7 mouse cellular contexts compared by ENCODE assay signal in genomic region chr11:80289701-80290445, GRCm38 (mm10). TPM values are rescaled to one million over a fixed set of nuclear protein-coding genes. Genes with fewer than 3 reads are reported as not detected.
DNase-seq lines count a peak whose midpoint lies in the region; ATAC-seq and TF ChIP-seq lines count a peak whose summit lies in the region.

No protein-coding gene starts in this region.

- H3K9me3 ChIP-seq in intestine, postnatal 0 days (ENCODE audit: control insufficient read depth), result no peaks in the 10 kb centered on the region
- no peaks in the 10 kb centered on the region for H3K9me3 ChIP-seq in stomach, embryonic 15.5 days

- peaks cover 7% of the 10 kb centered on the region for H3K4me1 ChIP-seq in heart, adult 2 months (ENCODE audit: control insufficient read depth, insufficient read depth, low read length)
- H3K4me1 ChIP-seq in intestine, postnatal 0 days (replicated peaks; ENCODE audit: control insufficient read depth, insufficient read depth, low read length), result no peaks in the 10 kb centered on the region
- peaks cover 15% of the 10 kb centered on the region; the same call in 1 of the 2 replicates for H3K4me1 ChIP-seq in stomach, embryonic 15.5 days

- H3K36me3 ChIP-seq in heart, adult 2 months (ENCODE audit: control insufficient read depth, insufficient read depth, low read length), result no peaks in the 10 kb centered on the region
- no peaks in the 10 kb centered on the region for H3K36me3 ChIP-seq in intestine, postnatal 0 days (ENCODE audit: control insufficient read depth, insufficient read depth)
- H3K36me3 ChIP-seq in stomach, embryonic 15.5 days, result no peaks in the 10 kb centered on the region

- no peak for TF ChIP-seq CTCF in heart, adult 2 months (IDR thresholded peaks at IDR 0.05)
- 0 out of 2 replicates have a peak, but pooled peaks have one; percentile 2 for TF ChIP-seq CTCF in intestine, postnatal 0 days (IDR thresholded peaks at IDR 0.05; ENCODE audit: low read depth)

- H3K79me2 ChIP-seq in heart, adult 2 months (replicated peaks; ENCODE audit: control insufficient read depth, insufficient read depth, low read length), result no peaks in the 10 kb centered on the region

- no peak overlapping the region for H3K27ac ChIP-seq in heart, adult 2 months
- H3K27ac ChIP-seq in intestine, postnatal 0 days (ENCODE audit: low read depth, low read length), result no peak overlapping the region; the same call in 1 of the 2 replicates
- H3K27ac ChIP-seq in stomach, embryonic 15.5 days, result peak overlapping the region; percentile 74

- peak overlapping the region; percentile 60 for H3K4me2 ChIP-seq in intestine, postnatal 0 days (replicated peaks; ENCODE audit: low read depth)
- peak overlapping the region; percentile 56 for H3K4me2 ChIP-seq in stomach, embryonic 15.5 days

- peak; percentile 5 for DNase-seq in T-cell, adult 2 months (ENCODE audit: low spot score)
- peak; percentile 22 for DNase-seq in cerebellum, adult 9-11 months
- peak; percentile 54 to 57 for DNase-seq in heart, adult 2 months
- peak; percentile 69 to 76 for DNase-seq in left cerebral cortex, postnatal 36 days (ENCODE audit: low spot score in 2 of 2)
- peak; percentile 71 for DNase-seq in mesoderm, embryonic 11.5 days (ENCODE audit: low read depth, low spot score)

- intact Hi-C loops in heart, adult 2 months (cut with DNase I), result no loop called here
- intact Hi-C loops in left cerebral cortex, postnatal 36 days (cut with DNase I), result no loop called here

- WGBS in heart, adult 2 months, result 1% methylated on average over 23 of the region's 23 CpGs
- WGBS in intestine, postnatal 0 days, result 1% methylated on average over 23 of the region's 23 CpGs
- WGBS in stomach, embryonic 15.5 days, result 2% methylated on average over 23 of the region's 23 CpGs

- TF ChIP-seq EP300 in heart, adult 2 months (IDR thresholded peaks at IDR 0.05; ENCODE audit: insufficient read depth, low read depth, low read length), result no peak

- peak overlapping the region; percentile 7; the same call in 1 of the 2 replicates for H3K9ac ChIP-seq in heart, adult 2 months (ENCODE audit: low read depth, low read length)
- H3K9ac ChIP-seq in intestine, postnatal 0 days (ENCODE audit: low read depth, low read length), result no peak overlapping the region
- no peak overlapping the region for H3K9ac ChIP-seq in stomach, embryonic 15.5 days

- peak; percentile 66 for ATAC-seq in intestine, postnatal 0 days
- peak; percentile 87 for ATAC-seq in stomach, embryonic 15.5 days (ENCODE audit: insufficient read depth, low FRiP score, low read depth)

- peak overlapping the region; percentile 46 for H3K4me3 ChIP-seq in heart, adult 2 months
- H3K4me3 ChIP-seq in intestine, postnatal 0 days (ENCODE audit: low read depth, low read length), result peak overlapping the region; percentile 14; the same call in 1 of the 2 replicates
- H3K4me3 ChIP-seq in stomach, embryonic 15.5 days (replicated peaks), result peak overlapping the region; percentile 25

- no peak for TF ChIP-seq POLR2A in heart, adult 2 months (IDR thresholded peaks at IDR 0.05; ENCODE audit: insufficient read depth, low read depth, low read length)

- H3K27me3 ChIP-seq in heart, adult 2 months (ENCODE audit: control insufficient read depth, insufficient read depth, low read length), result no peaks in the 10 kb centered on the region
- H3K27me3 ChIP-seq in intestine, postnatal 0 days (replicated peaks; ENCODE audit: control insufficient read depth, insufficient read depth, low read length), result 0 out of 2 replicates have a peak, but pooled peaks cover 5% of the 10 kb centered on the region
- 0 out of 2 replicates have a peak, but pooled peaks cover 8% of the 10 kb centered on the region for H3K27me3 ChIP-seq in stomach, embryonic 15.5 days (replicated peaks)

RNA-seq across cellular contexts. Expression of gene Rhbdl3, which starts 10.8 kb away (rescaled TPM):
- 10 to 100 TPM in 1 of 2 experiments, 1 to 10 TPM in 1; 6.8 to 11.1 TPM for total RNA-seq in heart, adult 2 months (2021)
- polyA plus RNA-seq in heart, adult 2 months (2012; rRNA removed), result 9.4 and 12.6 TPM in 2 replicates
- polyA plus RNA-seq in intestine, postnatal 0 days (2015; fragmentation: Nextera tagmentation; extraction: Ambion mirVana), result 1.3 and 1.4 TPM in 2 replicates
- total RNA-seq in left cerebral cortex, postnatal 36 days (2021), result 10 to 100 TPM; 19.8 to 29.7 TPM
- polyA plus RNA-seq in stomach, embryonic 15.5 days (2015; fragmentation: Nextera tagmentation; extraction: Ambion mirVana), result 4.1 and 4.5 TPM in 2 replicates

Comparison
In these comparisons a context has a peak if more than half of its experiments do, and no peak if none do; other contexts are left out.
1. DNase-seq: peak in every context shown above with its lines; median percentile 72 in left cerebral cortex, postnatal 36 days; 71 in mesoderm, embryonic 11.5 days; 56 in heart, adult 2 months; 22 in cerebellum, adult 9-11 months; 5 in T-cell, adult 2 months.